Comparison of ENCODE assay signal across 8 mouse cellular contexts in the genomic region with DNA sequence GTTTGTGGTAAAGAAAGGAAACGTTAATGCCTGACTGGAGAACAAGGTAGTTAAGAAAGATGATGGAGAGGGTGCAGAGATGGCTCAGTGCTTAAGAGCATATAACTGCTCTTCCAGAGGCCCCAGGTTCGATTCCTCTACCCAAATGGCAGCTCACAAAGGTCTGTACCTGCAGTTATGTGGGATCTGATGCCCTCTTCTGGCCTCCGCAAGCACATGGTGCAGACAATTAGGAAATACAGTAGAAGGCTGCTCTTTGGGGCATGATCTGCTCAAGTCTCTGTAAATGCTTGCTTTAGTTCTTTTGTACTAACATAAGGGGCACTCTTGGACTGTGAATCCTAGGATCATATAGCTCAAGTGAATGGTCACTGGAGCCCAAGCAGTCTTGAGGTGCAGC. TPM values are rescaled to one million over a fixed set of nuclear protein-coding genes. Genes with fewer than 3 reads are reported as not detected.
DNase-seq lines count a peak whose midpoint lies in the region; ATAC-seq and TF ChIP-seq lines count a peak whose summit lies in the region.

No protein-coding gene starts in this region.

- no peak for TF ChIP-seq POLR2A in thymus, adult 2 months (IDR thresholded peaks at IDR 0.05; ENCODE audit: control insufficient read depth, extremely low read depth, insufficient read depth, low read length, poor library complexity)

- no peak for TF ChIP-seq CTCF in thymus, adult 2 months (IDR thresholded peaks at IDR 0.05; ENCODE audit: borderline replicate concordance, control insufficient read depth, extremely low read depth, insufficient read depth, low read length, poor library complexity)

- peak overlapping the region; percentile 88; the same call in 1 of the 2 replicates for H3K27ac ChIP-seq in heart, embryonic 11.5 days (ENCODE audit: low read depth, low read length)
- H3K27ac ChIP-seq in liver, embryonic 15.5 days (replicated peaks): peak overlapping the region; percentile 94
- no peak overlapping the region for H3K27ac ChIP-seq in neural tube, embryonic 11.5 days (ENCODE audit: low read depth, low read length)
- H3K27ac ChIP-seq in thymus, adult 2 months (ENCODE audit: control insufficient read depth, insufficient read depth, low read length): peak overlapping the region; percentile 66

- H3K4me2 ChIP-seq in heart, embryonic 11.5 days: peak overlapping the region; percentile 71
- peak overlapping the region; percentile 93 for H3K4me2 ChIP-seq in liver, embryonic 15.5 days
- peak overlapping the region; percentile 72 for H3K4me2 ChIP-seq in neural tube, embryonic 11.5 days (ENCODE audit: low read depth)

- ATAC-seq in heart, embryonic 11.5 days (replicated peaks; ENCODE audit: insufficient number of reproducible peaks, low FRiP score, low TSS enrichment): no peak
- peak; percentile 6; the same call in 1 of the 2 replicates for ATAC-seq in liver, embryonic 15.5 days (ENCODE audit: insufficient read depth)
- ATAC-seq in neural tube, embryonic 11.5 days (ENCODE audit: insufficient read depth, low FRiP score, low TSS enrichment): peak; percentile 28

- H3K4me3 ChIP-seq in heart, embryonic 11.5 days (ENCODE audit: low read depth, low read length): peak overlapping the region; percentile 91
- peak overlapping the region; percentile 85 for H3K4me3 ChIP-seq in liver, embryonic 15.5 days (replicated peaks)
- peak overlapping the region; percentile 82 for H3K4me3 ChIP-seq in neural tube, embryonic 11.5 days (ENCODE audit: low read depth, low read length)
- H3K4me3 ChIP-seq in thymus, adult 2 months (ENCODE audit: control insufficient read depth, insufficient read depth, low read length): peak overlapping the region; percentile 77

- no peaks in the 10 kb centered on the region for H3K9me3 ChIP-seq in heart, embryonic 11.5 days (replicated peaks; ENCODE audit: control insufficient read depth, low read length)
- H3K9me3 ChIP-seq in liver, embryonic 15.5 days (replicated peaks): no peaks in the 10 kb centered on the region
- H3K9me3 ChIP-seq in neural tube, embryonic 11.5 days (ENCODE audit: control insufficient read depth, low read length): no peaks in the 10 kb centered on the region

- H3K36me3 ChIP-seq in heart, embryonic 11.5 days (ENCODE audit: control insufficient read depth, insufficient read depth, low read length): no peaks in the 10 kb centered on the region
- H3K36me3 ChIP-seq in liver, embryonic 15.5 days (replicated peaks): no peaks in the 10 kb centered on the region
- H3K36me3 ChIP-seq in neural tube, embryonic 11.5 days (ENCODE audit: control insufficient read depth, insufficient read depth, low read length): no peaks in the 10 kb centered on the region
- no peaks in the 10 kb centered on the region for H3K36me3 ChIP-seq in thymus, adult 2 months (ENCODE audit: control insufficient read depth, insufficient read depth, low read length)

- no peaks in the 10 kb centered on the region for H3K27me3 ChIP-seq in heart, embryonic 11.5 days (ENCODE audit: control insufficient read depth, insufficient read depth, low read length)
- no peaks in the 10 kb centered on the region for H3K27me3 ChIP-seq in liver, embryonic 15.5 days
- no peaks in the 10 kb centered on the region for H3K27me3 ChIP-seq in neural tube, embryonic 11.5 days (ENCODE audit: control insufficient read depth, insufficient read depth, low read length)
- H3K27me3 ChIP-seq in thymus, adult 2 months (ENCODE audit: control insufficient read depth, insufficient read depth, low read length): no peaks in the 10 kb centered on the region

- WGBS in heart, embryonic 11.5 days (ENCODE audit: insufficient replicate concordance): 16% methylated on average over 3 of the region's 3 CpGs
- 10% methylated on average over 3 of the region's 3 CpGs for WGBS in liver, embryonic 15.5 days (ENCODE audit: insufficient replicate concordance)
- 39% methylated on average over 3 of the region's 3 CpGs for WGBS in neural tube, embryonic 11.5 days
- WGBS in thymus, adult 2 months: 6% methylated on average over 3 of the region's 3 CpGs

- H3K4me1 ChIP-seq in heart, embryonic 11.5 days (ENCODE audit: control insufficient read depth, insufficient read depth, low read length): no peaks in the 10 kb centered on the region; the same call in 1 of the 2 replicates
- H3K4me1 ChIP-seq in liver, embryonic 15.5 days (replicated peaks): peaks cover 42% of the 10 kb centered on the region
- no peaks in the 10 kb centered on the region for H3K4me1 ChIP-seq in neural tube, embryonic 11.5 days (ENCODE audit: control insufficient read depth, insufficient read depth, low read length)
- peaks cover 8% of the 10 kb centered on the region; the same call in 1 of the 2 replicates for H3K4me1 ChIP-seq in thymus, adult 2 months (replicated peaks; ENCODE audit: control insufficient read depth, insufficient read depth, low read length)

- peak; percentile 61 to 64 for DNase-seq in B cell, adult 2 months
- peak; percentile 77 for DNase-seq in NIH3T3 (ENCODE audit: low read depth)
- peak; percentile 62 for DNase-seq in embryo, embryonic 11 days
- peak; percentile 47 for DNase-seq in kidney, postnatal 10 days
- DNase-seq in neural tube, embryonic 11.5 days (ENCODE audit: low spot score): peak; percentile 53
- DNase-seq in thymus, adult 2 months: peak; percentile 61

- peak overlapping the region; percentile 80 for H3K9ac ChIP-seq in heart, embryonic 11.5 days (ENCODE audit: low read depth, low read length)
- peak overlapping the region; percentile 84 for H3K9ac ChIP-seq in liver, embryonic 15.5 days
- H3K9ac ChIP-seq in neural tube, embryonic 11.5 days (ENCODE audit: low read length): peak overlapping the region; percentile 87

RNA-seq across cellular contexts. Expression of gene Cntrl, which starts 0.6 kb away (rescaled TPM):
- 18.9 and 23.0 TPM in 2 replicates for polyA plus RNA-seq in heart, embryonic 11.5 days (2014; fragmentation: Nextera tagmentation; extraction: Ambion mirVana)
- polyA plus RNA-seq in liver, embryonic 15.5 days (2015; fragmentation: Nextera tagmentation; extraction: Ambion mirVana): 8.5 and 8.6 TPM in 2 replicates
- polyA plus RNA-seq in neural tube, embryonic 11.5 days (2014; fragmentation: Nextera tagmentation; extraction: Ambion mirVana): 21.9 and 24.3 TPM in 2 replicates
- polyA plus RNA-seq in thymus, adult 2 months (2012; rRNA removed): 37.5 and 45.2 TPM in 2 replicates

RNA-seq across cellular contexts. Expression of gene AI182371, which starts 7.4 kb away (rescaled TPM):
- polyA plus RNA-seq in heart, embryonic 11.5 days (2014; fragmentation: Nextera tagmentation; extraction: Ambion mirVana): 0.34 and 0.99 TPM in 2 replicates
- polyA plus RNA-seq in liver, embryonic 15.5 days (2015; fragmentation: Nextera tagmentation; extraction: Ambion mirVana): 35.9 and 43.1 TPM in 2 replicates
- polyA plus RNA-seq in neural tube, embryonic 11.5 days (2014; fragmentation: Nextera tagmentation; extraction: Ambion mirVana): 0.18 TPM in 1 of 2 replicates, not detected in the other
- 0.39 and 0.62 TPM in 2 replicates for polyA plus RNA-seq in thymus, adult 2 months (2012; rRNA removed)

RNA-seq across cellular contexts. Expression of gene Hc, which starts 47.5 kb away (rescaled TPM):
- polyA plus RNA-seq in heart, embryonic 11.5 days (2014; fragmentation: Nextera tagmentation; extraction: Ambion mirVana): 0.17 TPM in 1 of 2 replicates, not detected in the other
- polyA plus RNA-seq in liver, embryonic 15.5 days (2015; fragmentation: Nextera tagmentation; extraction: Ambion mirVana): 43.9 and 55.8 TPM in 2 replicates
- not detected in 2 replicates for polyA plus RNA-seq in neural tube, embryonic 11.5 days (2014; fragmentation: Nextera tagmentation; extraction: Ambion mirVana)
- 0.15 and 0.26 TPM in 2 replicates for polyA plus RNA-seq in thymus, adult 2 months (2012; rRNA removed)

Comparison
In these comparisons a context has a peak if more than half of its experiments do, and no peak if none do; other contexts are left out.
1. RNA of gene AI182371, which starts 7.4 kb away (polyA plus RNA-seq): 35.9 to 43.1 TPM in liver, embryonic 15.5 days; 0.39 to 0.62 TPM in thymus, adult 2 months, 0.34 to 0.99 TPM in heart, embryonic 11.5 days and 0.18 TPM in neural tube, embryonic 11.5 days; every median in the first group is over 10 times any median in the second.
2. RNA of gene Hc, which starts 47.5 kb away (polyA plus RNA-seq): 43.9 to 55.8 TPM in liver, embryonic 15.5 days; 0.17 TPM in heart, embryonic 11.5 days, 0.15 to 0.26 TPM in thymus, adult 2 months and not detected in neural tube, embryonic 11.5 days; every median in the first group is over 10 times any median in the second.
3. Peak in every context shown above with its lines, with median percentiles within 50 percentile points of each other: DNase-seq, H3K4me2 ChIP-seq, H3K4me3 ChIP-seq and H3K9ac ChIP-seq.